Mouse (Mus musculus): Measurements from ENCODE around the gene Rp9. TPM values are rescaled to one million over a fixed set of nuclear protein-coding genes. Genes with fewer than 3 reads are reported as not detected.

Gene Rp9
- total RNA-seq, 1 experiment from 2014 or later: 37.6 TPM

DNA sequence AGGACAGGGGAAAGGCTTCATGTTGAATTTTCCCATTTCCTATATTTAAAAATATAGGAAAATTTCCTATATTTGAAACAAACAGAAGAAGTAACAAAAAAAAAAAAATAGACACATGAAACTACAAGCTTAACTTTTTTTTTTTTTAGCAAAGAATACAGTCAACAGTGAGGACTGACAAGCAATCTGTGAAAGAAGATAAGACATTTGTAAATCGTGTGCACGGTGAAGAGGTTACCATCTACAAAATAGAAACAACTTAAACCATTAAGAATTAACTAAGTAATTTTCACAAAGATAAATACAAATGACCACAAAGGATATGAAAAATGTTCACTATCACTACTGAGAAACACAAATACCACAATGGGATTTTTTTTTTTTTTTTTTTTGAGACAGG, 103.3 kb downstream of the Rp9 start:
- DNase-seq: no peak

Other genes with a start within 250 kb of the Rp9 start
- gene Zfp809, start 244.0 kb downstream of the Rp9 start, total RNA-seq (2021): 33.5 and 39.9 TPM in 2 replicates
- gene Zfp599, start 209.8 kb downstream of the Rp9 start, total RNA-seq (2021): 0.96 and 1.4 TPM in 2 replicates
- gene Zfp810, start 162.1 kb downstream of the Rp9 start, total RNA-seq (2021): 8.0 and 10.2 TPM in 2 replicates
- gene Anln, start 80.6 kb downstream of the Rp9 start, total RNA-seq (2021): 16.4 and 17.5 TPM in 2 replicates
- gene 9530077C05Rik, start 58.2 kb downstream of the Rp9 start, total RNA-seq (2021): 3.6 and 4.9 TPM in 2 replicates
- not detected in 2 replicates for gene Gm17545, start 15.5 kb downstream of the Rp9 start, total RNA-seq (2021)
- gene Bbs9, start 6.0 kb upstream of the Rp9 start, total RNA-seq (2021): 14.3 and 18.7 TPM in 2 replicates

All from adrenal gland, postnatal 14 days (tissue).